Mouse (Mus musculus) monocyte, adult 2 months (primary cell): ENCODE measurements around the gene Cib1.

Source experiments
- DNase-seq, 2 experiments: peaks; one replicate each; pipeline ENCODE4 v3.0.0; 2022; ENCODE audit warnings: low spot score in 2 of 2, low read depth in 1 of 2

Cib1 gene

GRCm38 (mm10) chr7:80201888-80202540 is 30.6 kb downstream of the Cib1 start:
- no peak for DNase-seq

DNA sequence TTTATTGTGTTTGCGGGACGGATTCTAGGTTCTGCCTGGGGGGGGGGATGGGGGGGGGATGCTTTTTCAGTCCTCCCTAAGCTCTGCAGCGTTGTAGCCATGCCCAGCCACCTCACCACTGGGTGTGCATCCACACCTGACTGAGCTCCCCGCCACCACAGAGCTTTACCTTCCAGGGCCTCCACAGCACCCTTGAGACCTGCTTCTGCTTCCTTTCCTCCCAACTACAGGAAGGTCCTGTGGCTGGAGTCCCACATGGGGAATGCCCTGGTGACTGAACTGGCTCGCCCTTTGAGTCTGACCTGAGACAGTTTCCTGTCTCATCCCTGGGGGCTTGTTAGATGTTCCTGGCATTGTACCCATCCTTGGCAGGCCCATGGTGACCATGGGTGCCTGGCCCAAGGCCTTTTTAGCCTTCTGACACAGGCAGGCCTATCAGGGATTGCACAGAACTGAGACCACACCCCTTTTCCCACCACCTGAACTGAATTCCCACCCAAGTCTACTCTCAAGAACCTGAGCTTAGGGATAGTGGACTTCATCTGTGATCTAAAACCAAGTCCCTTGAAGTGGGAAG is 31.6 kb downstream of the Cib1 start:
- no peak for DNase-seq

DNA sequence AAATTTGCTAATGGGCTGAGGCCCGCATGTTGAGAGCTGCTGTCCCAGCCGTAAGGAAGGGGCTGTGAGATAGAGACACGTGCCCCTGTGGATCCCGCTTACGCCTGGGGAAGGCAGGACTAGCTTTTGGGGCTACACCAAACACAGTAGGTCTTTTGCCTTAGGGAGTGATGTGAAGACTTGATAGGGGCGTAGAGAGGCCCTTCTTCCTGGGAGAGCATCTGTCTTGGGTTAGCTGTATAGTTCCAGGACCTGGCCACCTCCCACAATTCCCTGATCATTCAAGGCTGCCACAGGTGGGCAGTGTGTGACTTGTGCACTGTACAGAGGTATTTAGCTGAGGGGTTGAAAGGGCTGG is 32.0 kb downstream of the Cib1 start:
- DNase-seq, result no peak

DNA sequence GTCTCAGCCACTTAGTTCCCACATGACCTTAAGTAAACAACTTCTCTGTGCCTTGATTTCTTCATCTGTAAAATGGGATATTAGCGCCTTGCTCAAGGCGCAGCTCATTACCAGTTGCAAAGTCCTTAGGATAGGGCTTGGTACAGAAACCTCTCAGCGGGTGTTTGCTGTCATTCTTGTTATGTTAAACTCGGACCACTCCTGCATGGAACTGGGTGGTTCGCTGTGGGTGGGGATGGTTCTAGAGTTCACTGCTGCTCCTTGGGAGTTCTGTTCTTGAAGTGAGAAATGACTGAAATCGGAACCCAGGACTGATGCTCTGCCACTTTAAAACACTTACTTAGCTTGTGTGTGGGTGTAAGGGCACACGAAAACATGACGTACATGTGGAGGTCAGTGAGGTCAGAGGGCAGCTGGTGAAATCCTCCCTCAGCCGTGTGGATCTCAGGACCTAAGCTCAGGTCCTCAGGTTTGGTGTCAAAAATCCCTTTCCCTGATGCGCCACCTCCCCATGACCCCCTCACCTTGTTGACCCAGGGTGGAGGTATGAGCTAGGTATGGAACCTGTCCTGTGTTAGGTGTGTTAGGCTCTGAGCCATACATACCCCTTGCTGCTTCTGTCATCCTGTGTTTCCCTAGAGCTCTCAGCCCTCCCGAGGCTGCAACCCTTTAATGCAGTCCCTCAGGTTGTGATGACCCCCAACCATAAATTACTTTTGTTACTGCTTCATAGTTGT is 32.6 kb downstream of the Cib1 start:
- DNase-seq, result no peak

DNA sequence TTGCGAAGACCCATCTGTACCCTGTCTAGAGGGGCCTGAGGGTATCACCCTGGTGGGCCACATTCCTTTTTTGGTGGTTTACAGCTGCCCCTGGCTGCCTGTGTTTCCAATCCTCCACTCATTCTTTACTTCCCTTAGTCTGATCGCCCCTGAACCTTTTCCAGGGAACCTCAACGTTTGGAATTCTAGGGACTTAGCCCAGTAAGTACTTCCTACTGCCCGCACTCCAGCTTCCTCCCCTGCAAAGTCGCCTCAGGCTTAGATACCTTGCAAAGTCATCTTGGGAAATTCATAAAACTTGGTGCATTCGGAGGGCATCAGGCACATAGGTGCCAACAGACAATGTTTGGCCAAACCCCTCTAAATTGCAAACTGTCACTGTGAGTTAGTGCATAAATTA is 33.3 kb downstream of the Cib1 start:
- DNase-seq, result no peak

DNA sequence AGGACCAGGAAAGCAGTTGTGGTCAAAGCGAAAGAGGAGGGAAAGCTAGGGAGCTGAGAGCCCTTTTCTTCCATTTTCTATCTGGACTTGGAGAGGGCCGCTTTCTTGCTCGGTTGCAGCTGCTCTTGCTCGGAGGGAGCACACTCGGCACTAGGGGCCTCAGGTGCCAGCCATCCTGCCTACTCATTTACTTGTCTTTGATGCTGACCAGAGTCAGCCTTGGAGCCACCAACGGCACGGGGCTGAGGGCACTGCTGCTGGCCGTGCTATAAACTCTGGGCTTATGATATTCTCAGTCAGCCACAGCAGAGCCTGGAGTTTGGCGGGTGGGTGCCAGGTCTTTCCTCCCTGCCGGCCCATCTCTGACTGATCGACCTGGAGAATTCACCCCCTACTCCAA is 33.8 kb downstream of the Cib1 start:
- no peak for DNase-seq

- DNase-seq, result peak in 1 of 2 experiments; percentile 49
Observed at GRCm38 (mm10) chr7:80197941-80198778, 34.5 kb downstream of the Cib1 start.

DNA sequence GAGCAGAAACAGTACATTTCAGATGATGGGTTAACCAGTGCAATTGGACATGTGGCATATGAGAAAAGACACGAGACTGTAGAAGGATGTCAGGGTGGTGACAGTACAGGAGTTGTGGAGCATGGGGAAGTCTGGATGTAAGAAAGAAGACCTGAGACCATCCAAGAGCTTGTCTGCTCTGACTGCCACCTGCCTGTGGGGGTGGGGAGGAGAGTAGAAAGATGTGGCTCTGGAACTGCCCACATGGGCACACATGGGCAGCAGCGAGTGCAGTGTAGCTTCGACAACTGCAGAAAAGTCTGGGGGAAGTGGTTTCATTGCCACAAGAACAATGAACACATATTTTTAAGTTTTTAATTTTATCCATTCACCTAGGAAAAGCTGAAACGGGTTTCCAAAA is 35.2 kb downstream of the Cib1 start:
- DNase-seq, result no peak

- no peak for DNase-seq
Observed at GRCm38 (mm10) chr7:80195576-80196263, 36.9 kb downstream of the Cib1 start.

DNA sequence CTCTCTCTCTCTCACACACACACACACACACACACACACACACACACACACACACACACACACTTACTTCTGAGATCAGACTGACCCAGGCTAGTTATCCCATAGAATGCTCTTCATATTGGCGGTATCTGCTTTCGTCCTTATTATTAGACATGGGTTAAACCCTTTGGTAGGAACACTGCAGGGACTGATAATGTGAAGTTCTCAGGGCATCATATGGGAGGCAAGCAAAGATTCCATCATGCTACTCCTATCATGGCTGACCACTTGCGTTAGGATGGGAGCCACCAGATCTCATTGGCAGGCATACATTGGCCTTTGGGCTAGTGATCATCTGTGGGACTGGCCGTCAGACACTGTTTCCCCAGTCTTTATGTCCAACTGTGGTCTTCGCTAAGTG is 37.5 kb downstream of the Cib1 start:
- no peak for DNase-seq

GRCm38 (mm10) chr7:80193941-80194739 is 38.5 kb downstream of the Cib1 start:
- no peak for DNase-seq

GRCm38 (mm10) chr7:80192226-80193061 is 40.2 kb downstream of the Cib1 start:
- DNase-seq, result peak in 1 of 2 experiments; percentile 49

- peak; percentile 35 to 48 for DNase-seq
Observed at GRCm38 (mm10) chr7:80191455-80191854, 41.2 kb downstream of the Cib1 start.

- no peak for DNase-seq
Observed at GRCm38 (mm10) chr7:80189147-80189933, 43.3 kb downstream of the Cib1 start.

DNA sequence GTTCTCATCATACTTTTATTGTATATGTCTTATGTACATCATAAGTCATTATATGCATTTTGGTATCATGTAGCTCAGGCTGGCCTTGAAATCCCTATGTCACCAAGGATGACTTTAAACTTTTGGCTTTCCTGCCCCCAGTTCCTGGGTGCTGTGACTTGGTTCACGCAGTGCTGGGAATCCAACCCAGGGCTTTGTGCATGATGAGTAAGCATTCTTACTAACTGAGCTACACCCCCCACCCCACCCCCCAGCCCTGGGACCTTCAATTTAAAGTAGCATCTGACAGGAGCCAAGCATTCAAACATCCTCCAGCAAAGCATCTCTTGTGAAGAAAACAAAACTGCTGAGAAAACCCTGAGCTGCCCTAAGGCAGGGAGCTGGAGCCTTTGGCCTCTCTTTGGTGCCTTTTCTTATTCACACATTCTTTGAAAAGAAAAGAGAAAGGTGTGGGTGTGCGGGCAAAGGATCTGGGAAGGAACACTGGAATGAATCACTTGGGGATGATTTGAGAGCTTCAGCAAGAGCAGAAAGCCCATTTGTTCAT is 44.0 kb downstream of the Cib1 start:
- DNase-seq, result no peak

GRCm38 (mm10) chr7:80187501-80187900 is 45.1 kb downstream of the Cib1 start:
- DNase-seq, result no peak

DNA sequence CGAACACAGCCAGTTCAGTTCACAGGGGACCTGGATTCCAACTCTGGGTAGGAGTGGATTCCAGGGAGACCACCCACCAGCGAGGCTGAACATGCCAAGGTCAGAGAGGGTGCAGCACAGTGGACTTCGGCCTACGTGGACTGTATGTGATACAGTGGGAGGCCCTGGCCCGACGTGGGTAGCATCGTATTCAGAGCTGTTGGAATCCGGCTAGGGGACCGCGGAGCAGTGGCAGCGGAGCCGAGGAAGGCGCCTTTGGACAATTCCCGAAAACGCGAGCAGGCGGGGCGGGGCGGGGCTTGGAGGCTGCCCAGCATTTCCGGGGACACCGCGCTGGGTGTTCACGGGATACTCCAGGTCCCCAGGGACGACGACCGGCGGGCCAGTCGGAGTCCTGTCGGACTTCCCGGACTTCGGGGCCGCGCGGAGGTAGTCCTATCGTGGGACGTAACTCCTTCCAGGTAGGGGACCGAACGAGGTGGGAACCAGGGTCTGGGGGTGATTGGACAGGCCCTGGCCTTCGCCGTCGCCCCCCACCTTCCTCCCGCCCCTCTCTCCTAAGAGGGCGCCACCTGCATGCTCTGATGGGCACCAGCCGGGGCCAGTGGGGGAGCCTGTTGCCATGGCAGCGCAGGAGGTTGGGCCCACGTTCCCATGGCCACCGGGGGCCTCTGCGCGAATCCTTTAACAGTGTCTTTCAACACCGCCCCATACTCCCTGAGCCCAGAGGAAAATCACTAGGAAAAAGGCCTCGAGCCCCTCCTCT is 45.9 kb downstream of the Cib1 start, which contains the start of gene Sema4b:
Gene Sema4b (plus strand): TSS at position 311 of the 766 bp plus-strand sequence.
- no peak for DNase-seq
